Mouse (Mus musculus): ENCODE data around the gene Ankdd1b. TPM values are rescaled to one million over a fixed set of nuclear protein-coding genes. Genes with fewer than 3 reads are reported as not detected.
A peak's percentile ranks its signal among the peaks of the same experiment; 100 is the strongest.

Gene Ankdd1b
- total RNA-seq (2021), result under 1 TPM in 1 of 2 experiments, not detected in 1; 0.25 TPM

DNA sequence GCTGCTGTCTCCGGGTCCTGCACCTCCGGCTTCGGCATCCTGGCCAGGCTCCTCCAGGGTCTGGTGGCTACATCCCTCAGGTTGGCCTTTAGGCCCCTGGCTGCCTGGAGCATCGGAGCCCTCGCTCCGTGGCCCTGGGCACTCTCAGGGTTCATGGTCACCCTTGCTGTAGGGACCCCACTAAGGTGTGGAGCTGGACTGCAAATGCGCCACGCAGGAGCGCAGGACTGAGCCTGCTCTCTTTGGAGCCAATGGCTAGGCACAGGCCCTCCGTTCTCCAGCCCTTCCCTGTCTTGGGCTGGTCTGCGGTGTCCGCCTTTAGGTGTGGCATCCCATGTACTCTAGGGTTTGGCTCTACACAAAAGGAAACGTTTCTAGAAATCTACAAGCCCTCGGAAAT, at the start of gene Ankdd1b:
Gene Ankdd1b, minus strand, starts transcription at position 242 of the 400 bp plus-strand sequence.
- intact Hi-C loops (cut with DNase I), result no loop called here
- DNase-seq (ENCODE audit: low spot score in 2 of 2), result no peak

- intact Hi-C loops (cut with DNase I), result no loop called here
- DNase-seq (ENCODE audit: low spot score in 2 of 2), result no peak
These were observed 46.3 kb upstream of the Ankdd1b start for GRCm38 (mm10) chr13:96517335-96517734.

- intact Hi-C loops (cut with DNase I), result no loop called here
- DNase-seq (ENCODE audit: low spot score in 2 of 2), result no peak
These were observed 45.3 kb upstream of the Ankdd1b start for GRCm38 (mm10) chr13:96516249-96516648.

DNA sequence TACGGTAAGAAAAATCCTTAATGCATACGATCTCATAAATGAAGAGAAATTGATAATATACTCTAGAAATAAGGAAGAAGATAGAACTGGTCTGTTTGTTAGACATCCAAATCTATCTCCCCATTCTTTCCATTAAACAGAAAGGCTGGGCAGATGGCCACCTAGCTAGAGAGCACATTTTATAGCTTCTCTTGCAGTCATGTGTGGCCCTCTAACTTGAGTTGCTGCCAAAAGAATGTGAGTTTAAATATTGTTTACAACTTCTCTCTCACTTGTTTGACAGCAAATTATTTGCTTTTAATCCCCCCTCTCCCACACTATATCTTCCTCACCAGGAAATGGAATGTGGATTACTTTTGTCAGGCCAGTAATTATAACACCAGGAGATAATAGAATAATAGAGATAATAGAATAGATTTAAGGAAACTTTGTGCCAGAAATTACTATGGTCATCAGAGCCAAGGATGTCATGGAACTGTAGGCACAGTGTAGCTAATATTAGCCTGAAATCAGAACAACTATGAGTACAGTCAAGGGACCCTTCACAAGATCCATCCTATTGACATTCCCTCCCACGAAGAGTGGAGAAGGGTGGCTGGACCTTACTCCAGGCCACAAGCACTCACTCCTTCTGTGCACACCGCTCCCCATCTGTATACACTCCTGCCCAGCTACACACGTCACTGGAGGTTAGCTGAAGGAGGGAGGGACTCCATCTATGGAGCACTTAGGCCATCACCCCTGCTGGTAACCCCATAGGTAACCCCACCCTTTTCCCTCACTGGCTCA, 43.4 kb upstream of the Ankdd1b start:
- DNase-seq (ENCODE audit: low spot score in 2 of 2), result no peak
- intact Hi-C loops (cut with DNase I), result no loop called here

DNA sequence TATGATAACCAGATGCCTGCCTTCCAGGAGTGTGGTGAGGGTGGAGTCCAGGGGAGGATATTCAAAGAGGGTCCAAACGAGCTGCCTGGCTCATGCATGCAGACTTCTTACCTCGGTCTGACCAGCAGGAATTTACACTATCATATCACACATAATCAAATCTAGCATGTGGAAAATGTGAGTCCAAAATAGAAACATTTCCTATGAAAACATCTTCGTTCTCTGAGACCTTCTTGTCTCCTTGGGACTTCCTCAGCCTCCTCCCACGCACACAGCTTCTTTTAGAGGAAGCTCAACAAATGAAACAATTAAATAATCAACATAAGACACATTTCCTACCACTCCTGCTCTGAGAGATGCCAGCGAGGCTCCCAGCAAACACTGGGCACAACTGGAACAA, 40.9 kb upstream of the Ankdd1b start:
- intact Hi-C loops (cut with DNase I), result no loop called here
- no peak for DNase-seq (ENCODE audit: low spot score in 2 of 2)

GRCm38 (mm10) chr13:96511262-96511661, 40.3 kb upstream of the Ankdd1b start:
- no peak for DNase-seq (ENCODE audit: low spot score in 2 of 2)
- intact Hi-C loops (cut with DNase I), result no loop called here

DNA sequence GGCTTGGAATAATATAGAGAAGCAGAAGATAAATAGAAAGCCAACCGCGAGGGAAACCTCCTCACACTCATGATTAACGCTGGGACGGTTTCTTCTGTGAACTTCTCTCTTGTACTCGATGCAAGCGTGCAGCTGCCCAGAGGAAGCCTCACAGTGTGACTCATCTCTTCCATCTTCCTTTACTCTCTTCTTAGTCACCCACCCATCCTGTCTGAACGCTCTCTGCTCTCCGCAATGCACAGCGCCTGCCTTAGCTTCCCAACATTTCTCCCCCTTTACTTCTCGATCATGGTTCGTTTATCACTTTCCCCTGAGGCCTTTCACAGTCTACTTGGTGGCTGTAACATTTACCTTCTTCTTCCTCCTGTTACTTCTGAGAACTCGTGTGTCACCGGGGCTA, 39.6 kb upstream of the Ankdd1b start:
- DNase-seq (ENCODE audit: low spot score in 2 of 2), result peak in 1 of 2 experiments; percentile 8
- intact Hi-C loops (cut with DNase I), result no loop called here

- DNase-seq (ENCODE audit: low spot score in 2 of 2), result no peak
- intact Hi-C loops (cut with DNase I), result no loop called here
These were observed 36.5 kb upstream of the Ankdd1b start for GRCm38 (mm10) chr13:96507541-96507940.

DNA sequence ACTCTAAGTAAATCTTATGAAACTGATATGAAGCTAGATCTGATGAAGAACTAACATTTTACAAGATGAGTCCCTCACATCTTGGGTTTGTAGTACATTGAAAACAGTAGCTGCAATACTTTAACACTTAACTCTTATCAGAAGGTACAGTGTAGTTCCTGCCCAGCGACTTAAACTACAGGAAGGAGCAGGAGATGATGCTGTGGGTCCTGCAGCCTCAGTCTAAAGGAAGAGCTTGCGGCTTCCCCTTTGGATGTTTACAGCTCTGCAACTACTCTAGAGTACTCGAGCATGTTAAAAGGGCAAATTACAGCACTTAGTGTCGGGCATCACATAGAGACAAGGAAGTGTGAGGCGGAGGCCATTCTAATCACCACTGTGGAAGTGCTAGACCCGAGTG, 35.3 kb upstream of the Ankdd1b start:
- intact Hi-C loops (cut with DNase I), result no loop called here
- DNase-seq (ENCODE audit: low spot score in 2 of 2), result no peak

DNA sequence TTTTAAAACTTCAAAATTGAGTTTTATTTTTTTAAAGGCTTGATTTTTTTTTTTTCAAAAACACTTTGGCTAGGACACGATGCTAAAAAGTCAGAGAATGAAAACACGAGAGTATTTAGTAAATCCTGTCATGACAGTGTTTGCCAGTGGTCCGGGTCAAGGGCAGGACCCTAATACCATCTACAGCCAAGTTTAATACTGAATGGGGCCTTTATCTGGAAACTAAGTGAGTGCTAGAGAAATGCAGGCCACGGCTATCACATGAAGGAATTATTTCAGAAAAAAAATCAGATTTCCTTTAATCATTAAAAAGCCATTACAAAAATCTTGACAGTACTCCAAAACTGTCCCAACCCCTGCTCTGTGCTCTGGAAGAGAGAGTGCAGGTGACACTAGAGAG, 34.7 kb upstream of the Ankdd1b start:
- intact Hi-C loops (cut with DNase I), result no loop called here
- DNase-seq (ENCODE audit: low spot score in 2 of 2), result no peak

GRCm38 (mm10) chr13:96499891-96500290, 28.9 kb upstream of the Ankdd1b start:
- DNase-seq (ENCODE audit: low spot score in 2 of 2), result no peak
- intact Hi-C loops (cut with DNase I), result no loop called here

GRCm38 (mm10) chr13:96496630-96497029, 25.6 kb upstream of the Ankdd1b start:
- DNase-seq (ENCODE audit: low spot score in 2 of 2), result no peak
- intact Hi-C loops (cut with DNase I), result no loop called here

GRCm38 (mm10) chr13:96490433-96490832, 19.4 kb upstream of the Ankdd1b start, which contains the start of gene Gm17622:
Gm17622 (plus strand) TSS chr13:96490733.
- DNase-seq (ENCODE audit: low spot score in 2 of 2), result no peak
- intact Hi-C loops (cut with DNase I), result no loop called here

DNA sequence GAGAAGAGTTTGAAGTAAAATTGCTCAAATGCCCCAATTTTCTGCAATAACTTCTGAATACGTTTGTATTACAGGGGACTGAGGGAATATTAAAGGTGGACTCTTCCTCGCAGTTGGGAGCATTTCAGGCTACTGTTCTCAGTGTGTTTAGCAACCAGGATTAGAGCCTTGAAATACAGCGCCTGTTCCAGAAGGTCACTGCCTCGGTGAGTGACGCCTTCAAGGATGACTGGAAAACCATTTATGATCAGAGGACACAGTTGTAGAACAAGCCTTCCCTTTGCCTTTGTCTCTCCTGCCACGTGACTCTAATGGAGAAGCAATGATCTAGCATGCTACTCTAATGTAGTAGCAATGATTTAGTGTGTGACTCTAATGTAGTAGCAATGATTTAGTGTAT, 17.0 kb upstream of the Ankdd1b start:
- intact Hi-C loops (cut with DNase I), result no loop called here
- DNase-seq (ENCODE audit: low spot score in 2 of 2), result no peak

- no peak for DNase-seq (ENCODE audit: low spot score in 2 of 2)
- intact Hi-C loops (cut with DNase I), result no loop called here
These were observed 16.2 kb upstream of the Ankdd1b start for GRCm38 (mm10) chr13:96487230-96487629.

GRCm38 (mm10) chr13:96478991-96479390, 8.0 kb upstream of the Ankdd1b start:
- no peak for DNase-seq (ENCODE audit: low spot score in 2 of 2)
- intact Hi-C loops (cut with DNase I), result no loop called here

GRCm38 (mm10) chr13:96477226-96477625, 6.2 kb upstream of the Ankdd1b start:
- DNase-seq (ENCODE audit: low spot score in 2 of 2), result no peak
- intact Hi-C loops (cut with DNase I), result no loop called here

GRCm38 (mm10) chr13:96470556-96470955, 442 bp downstream of the Ankdd1b start:
- intact Hi-C loops (cut with DNase I), result no loop called here
- DNase-seq (ENCODE audit: low spot score in 2 of 2), result no peak

DNA sequence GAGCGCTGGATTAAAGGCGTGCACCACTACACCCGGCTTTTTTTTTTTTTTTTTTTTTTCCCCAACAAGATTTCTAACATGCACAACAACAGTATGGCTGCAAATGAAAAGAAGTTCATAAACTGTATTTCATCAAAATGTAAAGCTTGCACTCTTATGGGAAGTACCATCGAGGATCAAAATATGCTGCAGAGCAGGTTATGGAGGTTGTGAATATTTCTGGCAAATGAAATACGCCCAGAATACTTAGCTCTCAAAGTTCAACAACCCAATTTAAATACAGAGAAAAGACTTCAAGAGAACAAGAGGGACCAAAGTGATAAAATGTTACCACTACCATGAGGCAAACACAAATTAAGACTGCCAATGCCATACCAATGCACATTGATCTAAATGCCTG, 2.3 kb downstream of the Ankdd1b start:
- intact Hi-C loops (cut with DNase I), result no loop called here
- no peak for DNase-seq (ENCODE audit: low spot score in 2 of 2)

GRCm38 (mm10) chr13:96465315-96465714, 5.7 kb downstream of the Ankdd1b start:
- intact Hi-C loops (cut with DNase I), result no loop called here
- DNase-seq (ENCODE audit: low spot score in 2 of 2), result no peak

DNA sequence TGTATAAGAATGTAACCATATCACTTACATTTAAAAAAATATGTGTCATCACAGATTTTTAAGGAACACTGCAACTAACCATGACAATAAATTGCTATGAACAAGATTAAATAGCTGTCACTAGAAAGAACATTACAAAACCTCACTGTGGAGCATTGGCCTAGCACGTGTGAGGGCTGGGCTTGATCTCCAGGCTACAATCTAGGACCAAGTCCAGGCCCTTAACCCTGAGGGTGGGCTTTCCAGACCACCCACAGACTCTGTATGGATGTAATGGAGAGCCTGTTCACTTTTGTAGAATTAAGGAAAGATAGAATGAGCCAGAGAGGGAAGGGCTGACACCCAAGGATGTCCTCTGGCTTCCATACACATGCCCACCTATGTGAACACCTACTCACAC, 8.4 kb downstream of the Ankdd1b start:
- intact Hi-C loops (cut with DNase I), result no loop called here
- DNase-seq (ENCODE audit: low spot score in 2 of 2), result no peak

DNA sequence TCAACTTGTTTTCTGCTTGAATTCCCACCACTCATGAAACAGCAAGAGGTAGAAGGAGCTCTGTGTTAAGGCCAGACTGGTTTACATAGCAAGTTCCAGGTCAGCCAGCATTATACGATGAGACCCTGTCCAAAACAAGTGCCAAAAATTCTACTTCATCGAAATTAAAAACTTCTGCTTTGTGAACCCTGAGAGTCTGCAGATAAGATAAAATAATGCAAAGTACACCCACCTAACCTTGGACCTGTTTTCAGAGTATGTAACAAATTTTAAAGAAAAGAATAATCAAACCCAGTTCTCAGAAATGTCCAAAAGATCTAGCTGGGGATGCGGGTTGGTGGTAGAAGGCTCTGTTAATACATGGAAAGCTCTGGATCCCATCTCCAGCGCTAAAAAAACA, 12.4 kb downstream of the Ankdd1b start:
- intact Hi-C loops (cut with DNase I), result no loop called here

More for the DNA sequence above, 12.4 kb downstream of the Ankdd1b start:
- DNase-seq (ENCODE audit: low spot score in 2 of 2), result no peak
